Mouse (Mus musculus): ENCODE measurements at regions not wholly inside any gene's neighbourhood (a gene's known extent, or its start where the extent isn't known, plus 50 kb on each side); places are given as distances from the start of the nearest gene placed in this dataset.

GRCm38 (mm10) chr16:57823329-57823728, 68.8 kb upstream of the Col8a1 start:
- no peak for DNase-seq (ENCODE audit: low read depth, low spot score)

DNA sequence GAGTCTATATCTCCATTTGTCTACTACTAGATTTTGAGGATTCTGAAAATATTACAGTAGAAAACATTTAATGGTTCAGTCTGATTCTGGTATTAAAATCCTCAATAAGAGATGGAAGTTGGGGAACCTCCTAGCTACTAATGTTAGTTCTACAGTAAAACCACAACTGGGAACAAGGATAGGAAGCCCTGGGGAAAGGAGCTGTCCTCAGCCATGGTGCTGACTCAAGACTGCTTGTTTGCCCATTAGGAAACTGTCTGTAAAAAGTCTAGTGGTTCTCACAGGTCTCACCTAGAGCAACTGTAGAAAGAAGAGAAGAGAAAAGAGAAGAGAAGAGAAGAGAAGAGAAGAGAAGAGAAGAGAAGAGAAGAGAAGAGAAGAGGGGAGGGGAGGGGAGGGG, 90.9 kb upstream of the Col8a1 start:
- DNase-seq (ENCODE audit: low read depth, low spot score) = peak; percentile 70

- no peak for DNase-seq (ENCODE audit: low read depth, low spot score)
Observed at GRCm38 (mm10) chr16:57846386-57846785, 91.8 kb upstream of the Col8a1 start.

GRCm38 (mm10) chr16:57851854-57852253, 97.3 kb upstream of the Col8a1 start:
- DNase-seq (ENCODE audit: low read depth, low spot score) = peak; percentile 51

DNA sequence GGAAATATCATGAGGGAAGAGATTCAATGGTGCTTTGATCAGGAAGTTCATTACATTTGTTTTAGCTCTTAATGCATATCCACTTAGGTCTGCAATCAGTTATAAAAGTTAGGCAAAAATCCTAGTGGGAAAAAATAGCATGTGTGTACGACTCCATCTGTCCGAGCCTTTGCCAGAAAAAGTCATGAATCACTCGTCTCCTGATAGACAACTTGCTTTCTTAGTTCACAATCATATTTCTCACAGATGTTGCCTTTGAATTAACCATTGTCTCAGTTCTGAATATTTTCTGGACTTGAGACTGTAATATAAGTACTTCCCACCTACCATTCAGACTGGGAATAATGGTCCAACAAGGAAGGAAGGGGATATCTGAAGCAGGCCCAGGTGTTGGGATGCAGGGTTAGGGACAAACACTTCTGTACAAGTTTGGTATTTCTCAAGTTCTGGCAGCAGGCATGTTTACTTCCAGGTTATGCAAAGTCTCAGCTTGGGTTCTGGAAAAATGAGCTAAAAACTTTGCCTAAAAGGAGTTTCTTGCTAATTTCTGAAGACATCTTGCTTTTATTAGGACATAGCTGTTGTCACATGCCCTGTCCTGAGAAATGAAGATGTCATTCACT, 98.4 kb upstream of the Col8a1 start:
- peak; percentile 54 for DNase-seq (ENCODE audit: low read depth, low spot score)

GRCm38 (mm10) chr16:57853751-57854150, 99.2 kb upstream of the Col8a1 start:
- DNase-seq (ENCODE audit: low read depth, low spot score) = no peak

- DNase-seq (ENCODE audit: low read depth, low spot score) = no peak
Observed at GRCm38 (mm10) chr16:57857071-57857470, 102.5 kb upstream of the Col8a1 start.

DNA sequence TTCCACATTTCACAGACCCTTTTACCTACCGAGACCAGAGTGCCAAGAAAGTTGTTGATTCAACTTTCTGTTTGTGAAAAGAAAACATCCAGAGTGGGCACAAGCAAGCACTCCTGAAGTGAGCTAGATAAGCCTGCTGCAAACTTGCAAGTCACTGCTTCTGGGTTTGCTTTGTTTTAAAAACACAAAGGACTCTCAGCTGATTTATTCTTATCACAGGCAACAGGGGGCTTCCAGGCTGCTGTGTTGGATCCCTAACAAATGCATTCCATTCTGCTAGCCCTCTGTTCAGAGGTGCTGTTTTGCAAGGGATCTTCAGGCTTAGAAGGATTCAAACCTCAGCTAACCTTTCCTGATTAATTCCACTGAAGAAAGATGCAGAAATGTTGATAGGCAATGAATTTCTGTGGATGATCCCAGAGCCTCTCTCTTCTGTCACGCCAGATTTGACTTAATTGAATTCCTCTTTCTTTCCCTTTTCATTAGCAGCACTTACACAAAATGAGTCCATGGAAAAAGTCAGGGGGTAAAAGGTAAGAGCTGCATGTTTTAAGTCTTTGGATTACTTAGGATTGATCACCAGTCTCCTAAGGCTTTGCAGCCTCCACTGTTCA, 103.7 kb upstream of the Col8a1 start:
- DNase-seq (ENCODE audit: low read depth, low spot score) = no peak

DNA sequence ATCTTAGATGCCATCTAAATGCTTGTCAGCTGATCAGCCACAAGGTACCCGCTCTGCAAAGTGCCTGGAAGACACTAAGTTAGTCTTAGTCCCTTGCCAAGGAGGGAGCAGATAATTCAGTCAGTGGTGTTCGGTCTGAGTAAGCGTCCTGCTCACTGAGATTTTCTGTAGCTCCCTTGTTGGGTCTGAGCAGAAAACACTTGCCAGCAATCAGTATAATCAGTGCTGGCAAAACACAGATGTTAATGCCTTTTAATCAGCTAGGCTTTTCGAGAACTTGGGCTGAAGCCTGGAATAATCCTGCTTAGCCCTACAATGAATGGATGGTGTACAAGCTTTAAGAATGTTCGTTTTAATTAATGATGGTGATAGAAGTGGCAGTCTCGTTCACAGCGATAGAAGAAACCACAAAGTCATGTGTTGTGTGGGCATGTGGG, 104.2 kb upstream of the Col8a1 start:
- DNase-seq (ENCODE audit: low read depth, low spot score) = no peak

DNA sequence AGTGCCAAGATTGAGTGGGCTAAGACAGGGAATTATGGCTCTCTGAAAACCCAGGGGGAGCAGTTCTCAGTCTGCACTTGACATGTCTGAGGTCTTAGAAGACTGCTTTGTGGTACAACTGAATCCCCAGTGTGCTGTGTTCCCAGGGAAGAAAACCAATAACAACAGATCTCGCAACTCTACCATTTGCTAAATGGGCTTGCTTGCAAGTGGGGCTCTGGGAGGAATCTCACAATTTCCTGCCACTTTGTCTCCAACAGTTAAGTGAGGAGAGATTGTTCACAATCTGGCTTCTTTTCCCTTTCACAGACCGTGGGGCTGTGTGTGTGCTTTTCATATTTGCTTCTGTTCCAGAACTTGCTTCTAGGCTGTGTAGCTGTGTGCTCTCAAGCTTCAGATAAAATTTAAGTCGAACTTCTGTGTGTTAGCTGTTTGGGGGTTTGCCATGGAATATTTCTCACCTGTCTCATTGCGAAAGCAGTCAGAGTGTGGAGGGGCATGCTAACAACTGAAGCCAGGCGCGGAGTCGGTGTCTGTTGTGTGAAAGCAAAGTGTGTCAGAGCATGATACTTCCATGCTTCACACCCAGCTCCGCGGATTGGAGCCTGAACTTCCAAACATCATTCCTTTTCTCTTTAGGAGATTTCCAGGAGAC, 108.8 kb upstream of the Col8a1 start:
- no peak for DNase-seq (ENCODE audit: low read depth, low spot score)

- DNase-seq (ENCODE audit: low read depth, low spot score) = no peak
Observed at GRCm38 (mm10) chr16:57876857-57877256, 122.3 kb upstream of the Col8a1 start.

DNA sequence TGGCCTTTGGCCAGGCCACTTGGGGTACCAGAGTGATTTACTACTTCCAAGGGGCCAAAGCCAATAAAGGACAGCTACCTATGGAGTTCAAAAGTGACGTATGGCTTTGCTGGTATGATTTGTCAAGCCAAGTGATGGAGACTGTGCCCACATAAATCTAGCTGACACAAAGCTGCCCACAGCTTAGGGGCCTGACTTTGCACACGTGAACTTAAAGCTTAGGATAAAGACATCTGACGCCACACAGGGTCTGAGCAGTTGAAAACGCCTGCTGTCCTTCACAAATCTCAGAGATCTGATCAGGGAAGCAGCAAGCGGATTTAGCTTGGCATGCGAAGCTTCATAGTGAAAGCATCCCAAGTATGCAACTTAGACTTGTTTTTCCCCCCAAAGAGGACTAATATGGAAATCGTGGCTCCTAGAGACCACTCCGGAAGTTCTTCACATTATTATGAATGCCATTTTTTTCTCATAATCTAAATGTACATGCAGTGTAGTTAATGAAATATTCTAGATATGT, 127.1 kb upstream of the Col8a1 start:
- DNase-seq (ENCODE audit: low read depth, low spot score) = no peak

DNA sequence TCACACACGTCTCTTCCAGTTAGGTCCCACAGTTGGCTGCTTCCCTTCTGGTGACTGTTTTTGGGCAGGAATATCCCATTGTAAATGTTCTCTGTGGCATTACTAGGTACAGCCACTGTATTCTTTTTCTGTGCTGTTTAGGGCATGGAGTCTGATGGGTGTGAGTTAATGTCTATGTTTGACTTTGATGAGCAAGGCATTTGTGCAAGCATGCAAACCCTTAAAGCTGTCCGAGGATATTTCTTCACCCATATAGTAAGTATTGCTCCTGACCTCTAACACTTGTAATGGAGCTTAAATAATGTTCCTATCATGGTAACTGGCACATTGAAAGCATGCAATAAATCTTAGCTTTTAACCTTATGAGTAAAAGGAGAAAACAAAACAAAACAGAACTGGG, 133.6 kb upstream of the Col8a1 start:
- DNase-seq (ENCODE audit: low read depth, low spot score) = no peak

- no peak for DNase-seq (ENCODE audit: low read depth, low spot score)
Observed at GRCm38 (mm10) chr16:57888553-57888952, 134.0 kb upstream of the Col8a1 start.

DNA sequence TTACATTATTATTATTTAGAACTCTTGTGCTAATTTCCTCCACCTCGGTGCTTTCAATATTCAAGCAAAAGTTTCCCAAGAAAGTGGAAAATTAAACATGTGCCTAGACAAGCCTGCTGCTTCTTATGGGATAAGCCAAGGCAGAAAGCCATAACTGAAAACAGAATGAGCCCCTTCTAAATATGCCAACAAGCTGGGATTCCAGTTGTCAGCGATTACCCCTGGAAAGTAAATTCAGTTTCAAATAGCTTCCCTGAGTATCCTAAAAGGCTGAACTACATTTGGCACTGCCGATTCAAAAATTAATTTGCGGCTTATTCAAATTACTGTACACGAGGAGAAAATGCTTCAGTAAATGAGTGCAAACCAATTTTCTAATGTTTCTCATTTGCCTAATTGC, 135.6 kb upstream of the Col8a1 start:
- no peak for DNase-seq (ENCODE audit: low read depth, low spot score)

DNA sequence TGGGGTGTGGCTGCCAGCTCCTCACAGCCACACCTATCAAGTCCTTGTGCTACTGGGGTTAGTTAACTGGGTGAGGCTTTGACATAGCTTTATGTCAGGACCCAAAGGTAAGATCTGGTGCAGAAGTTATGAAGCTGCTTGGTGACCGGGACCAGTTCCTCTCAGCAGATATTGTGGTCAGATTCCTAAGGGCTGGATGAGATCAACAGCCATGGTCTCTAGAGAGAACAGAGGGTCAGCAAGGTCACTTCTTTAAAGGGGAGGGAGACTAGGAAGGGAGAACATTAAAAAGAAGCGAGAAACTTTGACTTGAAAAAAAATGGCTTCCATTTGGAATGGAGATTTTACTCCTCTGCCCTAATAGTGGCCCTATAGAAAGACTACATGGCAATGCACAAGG, 138.6 kb upstream of the Col8a1 start:
- DNase-seq (ENCODE audit: low read depth, low spot score) = no peak

- no peak for DNase-seq (ENCODE audit: low read depth, low spot score)
Observed at GRCm38 (mm10) chr16:57893698-57894352, 139.3 kb upstream of the Col8a1 start.

GRCm38 (mm10) chr16:57901006-57901405, 146.5 kb upstream of the Col8a1 start:
- peak; percentile 20 for DNase-seq (ENCODE audit: low read depth, low spot score)

DNA sequence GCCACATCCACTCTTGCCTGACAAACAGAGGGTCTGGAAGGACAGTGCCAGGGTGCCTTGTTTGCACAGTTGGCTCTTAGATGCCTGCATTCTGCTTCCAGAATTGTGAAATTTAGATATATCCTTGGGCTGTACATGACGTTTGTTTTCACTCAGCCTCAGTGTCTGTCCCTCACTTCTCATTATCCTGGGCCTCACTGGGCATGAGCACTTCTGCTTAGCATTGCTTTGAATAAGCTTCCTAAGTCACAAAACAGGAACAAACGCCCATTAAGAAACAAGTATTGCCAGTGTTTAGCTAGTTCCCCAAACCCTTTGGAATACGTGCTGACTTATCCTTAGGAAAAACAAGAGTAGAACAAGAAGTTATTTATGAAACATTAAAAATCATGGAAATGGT, 148.0 kb upstream of the Col8a1 start:
- DNase-seq (ENCODE audit: low read depth, low spot score) = no peak

DNA sequence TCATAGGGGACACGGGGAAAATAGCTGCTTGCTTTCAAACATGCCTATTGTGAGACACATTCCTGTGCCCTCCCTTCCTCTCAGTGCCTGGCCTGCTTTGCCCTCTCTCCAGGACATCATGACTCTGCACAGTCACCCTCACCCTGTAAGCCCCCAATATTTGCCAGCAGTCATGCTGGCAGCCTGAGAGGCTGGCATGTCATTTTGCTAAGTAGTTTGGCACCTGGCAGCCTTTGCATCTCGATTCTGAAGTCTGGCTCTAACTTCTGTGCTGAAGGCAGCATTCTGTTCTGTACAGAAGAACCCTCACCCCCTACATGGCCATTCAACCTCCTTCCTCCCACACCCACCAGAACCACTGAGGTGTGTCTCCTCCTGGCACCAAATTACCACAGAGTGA, 157.5 kb upstream of the Col8a1 start:
- DNase-seq (ENCODE audit: low read depth, low spot score) = no peak

GRCm38 (mm10) chr16:57914506-57914905, 160.0 kb upstream of the Col8a1 start:
- no peak for DNase-seq (ENCODE audit: low read depth, low spot score)

DNA sequence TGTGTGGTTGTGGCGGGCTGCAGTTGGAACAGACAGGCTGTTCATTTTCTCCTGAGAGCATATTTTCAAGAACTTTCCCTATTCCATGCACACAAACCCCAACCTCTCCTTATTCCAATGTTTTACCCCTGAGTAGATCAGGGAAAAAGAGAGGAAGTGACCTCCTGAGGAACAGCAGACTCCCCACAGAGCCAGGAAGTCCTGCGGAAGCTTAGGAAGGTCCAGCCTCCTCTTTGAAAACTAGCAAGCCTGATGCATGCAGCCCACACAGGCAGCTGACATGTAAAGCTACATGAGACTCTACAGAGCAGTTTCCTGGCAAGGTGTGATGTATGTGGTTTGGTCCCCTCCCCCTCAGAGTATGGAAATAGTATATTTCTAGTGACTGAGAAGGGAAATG, 160.9 kb upstream of the Col8a1 start:
- DNase-seq (ENCODE audit: low read depth, low spot score) = no peak
